Mouse (Mus musculus): Measurements from ENCODE around the gene Lhb. TPM values are rescaled to one million over a fixed set of nuclear protein-coding genes. Genes with fewer than 3 reads are reported as not detected.

The Lhb gene
- polyA plus RNA-seq, 1 experiment from 2014 or later = not detected

DNA sequence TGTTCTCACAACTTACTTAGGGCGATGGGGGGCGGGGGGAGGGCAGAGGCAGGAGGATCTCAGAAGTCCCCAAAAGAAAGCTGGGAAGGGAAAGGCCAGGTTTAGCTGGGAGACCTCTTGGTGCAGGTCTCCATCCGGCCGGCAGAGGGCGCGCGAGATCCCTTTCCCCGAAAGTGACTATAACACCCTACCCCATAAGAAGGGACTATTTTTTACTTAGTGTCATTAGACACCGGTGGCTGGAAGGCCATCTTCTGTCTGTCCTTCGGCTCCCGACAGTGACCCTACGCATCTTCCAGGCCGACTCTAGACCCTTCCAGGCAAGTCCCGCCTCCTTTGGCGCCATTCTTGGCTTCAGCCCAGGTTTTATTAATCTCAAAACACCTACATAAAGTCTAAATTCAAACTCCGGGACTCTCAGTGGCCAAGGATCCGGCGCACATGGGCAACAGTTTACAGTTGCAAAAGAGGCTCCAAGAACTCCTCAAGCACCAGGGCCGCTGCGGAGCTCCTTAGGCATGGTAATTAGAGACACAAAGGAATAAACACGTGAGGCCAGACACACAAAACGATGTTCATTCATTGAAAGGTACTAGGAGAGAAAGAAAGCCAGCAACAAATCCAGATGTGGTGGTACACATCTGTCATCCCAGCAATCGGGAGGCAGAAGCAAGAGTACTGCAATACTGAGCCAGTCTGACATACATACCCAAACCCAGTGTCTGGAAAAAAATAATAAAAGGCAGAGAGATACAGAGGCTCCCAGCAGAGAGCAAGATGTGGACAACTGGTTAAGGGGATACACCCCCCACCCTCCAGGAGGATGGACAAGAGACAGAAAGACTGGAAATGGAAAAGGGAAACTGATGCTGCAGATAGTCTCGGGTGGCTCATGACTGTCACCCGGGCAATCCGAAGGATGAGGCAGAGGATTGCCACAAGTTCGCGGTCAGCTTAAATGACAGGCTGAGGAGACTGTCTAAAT lies 15.2 kb upstream of the Lhb start, which contains the start of gene Kcna7:
Gene Kcna7 (plus strand): TSS at position 563 of the 985 bp plus-strand sequence.
- DNase-seq (ENCODE audit: low spot score) = peak; percentile 57
- WGBS = 14% methylated on average over 28 of the region's 28 CpGs

GRCm38 (mm10) chr7:45406157-45407156 lies 14.2 kb upstream of the Lhb start:
- H3K4me1 ChIP-seq (replicated peaks; ENCODE audit: control insufficient read depth, insufficient read depth) = no peaks in the 10 kb centered on the region; the same call in 1 of the 2 replicates
- peak overlapping the region; percentile 42 for H3K4me3 ChIP-seq (ENCODE audit: low read depth, low read length)
- WGBS = 1% methylated on average over 112 of the region's 114 CpGs
- ATAC-seq (ENCODE audit: low FRiP score, low TSS enrichment) = peak; percentile 47
- DNase-seq (ENCODE audit: low spot score) = peak; percentile 35
- peak overlapping the region; percentile 58 for H3K4me2 ChIP-seq (replicated peaks; ENCODE audit: low read depth)
- 0 out of 2 replicates have a peak overlapping the region, but pooled peaks have one; percentile 13 for H3K9ac ChIP-seq (ENCODE audit: low read length)
- H3K27ac ChIP-seq (replicated peaks) = no peak overlapping the region
- TF ChIP-seq EP300 (optimal IDR thresholded peaks at IDR 0.05) (no peak), CTCF (IDR thresholded peaks at IDR 0.05; ENCODE audit: low read depth) (peak; percentile 35)
- H3K36me3 ChIP-seq (ENCODE audit: control insufficient read depth, insufficient read depth, low read length) = no peaks in the 10 kb centered on the region
- no peaks in the 10 kb centered on the region for H3K9me3 ChIP-seq (ENCODE audit: control insufficient read depth, low read length)
- peaks cover 12% of the 10 kb centered on the region for H3K27me3 ChIP-seq (ENCODE audit: control insufficient read depth, insufficient read depth, low read length)

More for the DNA sequence above, 15.2 kb upstream of the Lhb start, which contains the start of gene Kcna7:
- Histone ChIP-seq H3K36me3 (ENCODE audit: control insufficient read depth, insufficient read depth, low read length) (no peaks in the 10 kb centered on the region), H3K9ac (ENCODE audit: low read length) (0 out of 2 replicates have a peak within 1 kb of the TSS, but pooled peaks have one; percentile 13), H3K4me3 (ENCODE audit: low read depth, low read length) (peak within 1 kb of the TSS; percentile 42), H3K27me3 (ENCODE audit: control insufficient read depth, insufficient read depth, low read length) (peaks cover 12% of the 10 kb centered on the region), H3K4me2 (replicated peaks; ENCODE audit: low read depth) (peak within 1 kb of the TSS; percentile 58), H3K27ac (replicated peaks) (no peak within 1 kb of the TSS), H3K9me3 (ENCODE audit: control insufficient read depth, low read length) (no peaks in the 10 kb centered on the region), H3K4me1 (replicated peaks; ENCODE audit: control insufficient read depth, insufficient read depth) (no peaks in the 10 kb centered on the region; the same call in 1 of the 2 replicates)
- peak; percentile 31; the same call in 1 of the 2 replicates for ATAC-seq (ENCODE audit: low FRiP score, low TSS enrichment)
- TF ChIP-seq CTCF (IDR thresholded peaks at IDR 0.05; ENCODE audit: low read depth) = peak; percentile 87
- TF ChIP-seq EP300 (optimal IDR thresholded peaks at IDR 0.05) = no peak

DNA sequence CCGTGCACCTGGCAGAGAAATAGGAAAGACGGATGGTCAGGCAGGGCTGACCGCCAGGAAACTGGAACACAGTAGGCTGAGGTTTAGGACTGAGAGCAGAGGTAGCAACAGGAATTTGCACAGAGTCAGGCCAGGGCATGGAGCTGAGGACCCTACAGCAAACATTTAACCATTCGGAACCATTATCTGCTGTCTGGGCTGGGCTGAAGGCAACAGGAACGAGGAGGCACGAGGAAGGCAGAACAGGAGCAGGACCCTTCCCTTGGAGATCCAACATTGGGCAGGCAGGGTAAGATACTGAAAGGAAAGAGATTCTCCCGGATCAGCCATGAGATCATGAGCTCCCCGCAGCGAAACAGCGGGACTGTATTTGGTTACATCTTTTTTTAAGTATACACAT lies 12.8 kb upstream of the Lhb start:
- ATAC-seq (ENCODE audit: low FRiP score, low TSS enrichment) (no peak), DNase-seq (ENCODE audit: low spot score) (no peak)
- peaks cover 12% of the 10 kb centered on the region for H3K27me3 ChIP-seq (ENCODE audit: control insufficient read depth, insufficient read depth, low read length)
- H3K4me1 ChIP-seq (replicated peaks; ENCODE audit: control insufficient read depth, insufficient read depth) = no peaks in the 10 kb centered on the region; the same call in 1 of the 2 replicates
- H3K9me3 ChIP-seq (ENCODE audit: control insufficient read depth, low read length) = no peaks in the 10 kb centered on the region
- no peaks in the 10 kb centered on the region for H3K36me3 ChIP-seq (ENCODE audit: control insufficient read depth, insufficient read depth, low read length)
- H3K9ac ChIP-seq (ENCODE audit: low read length) = no peak overlapping the region
- no peak overlapping the region for H3K27ac ChIP-seq (replicated peaks)
- WGBS = 73% methylated on average over 10 of the region's 10 CpGs
- H3K4me2 ChIP-seq (replicated peaks; ENCODE audit: low read depth) = no peak overlapping the region
- no peak overlapping the region for H3K4me3 ChIP-seq (ENCODE audit: low read depth, low read length)
- TF ChIP-seq CTCF (IDR thresholded peaks at IDR 0.05; ENCODE audit: low read depth) = no peak
- TF ChIP-seq EP300 (optimal IDR thresholded peaks at IDR 0.05) = no peak

DNA sequence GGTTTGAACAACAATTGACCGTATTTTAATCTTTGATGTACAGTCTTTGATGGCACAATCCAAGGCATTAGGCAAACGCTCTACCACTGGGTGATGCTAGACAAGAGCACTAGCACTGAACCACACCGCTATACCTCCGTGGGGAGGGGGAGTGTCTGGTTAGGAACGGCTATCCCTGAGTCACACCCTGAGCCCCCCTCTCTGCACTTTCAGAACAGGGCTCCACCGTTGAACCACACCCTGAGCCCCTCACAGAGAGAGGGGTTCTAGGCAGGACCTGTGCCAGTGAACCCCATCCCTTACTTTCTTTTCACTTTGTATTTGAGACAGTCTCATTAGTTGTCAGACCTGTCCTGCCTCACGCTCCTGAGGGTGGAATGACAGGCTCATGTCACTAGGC lies 12.3 kb upstream of the Lhb start:
- H3K27me3 ChIP-seq (ENCODE audit: control insufficient read depth, insufficient read depth, low read length) = peaks cover 12% of the 10 kb centered on the region
- H3K9ac ChIP-seq (ENCODE audit: low read length) = no peak overlapping the region
- no peaks in the 10 kb centered on the region for H3K36me3 ChIP-seq (ENCODE audit: control insufficient read depth, insufficient read depth, low read length)
- H3K4me1 ChIP-seq (replicated peaks; ENCODE audit: control insufficient read depth, insufficient read depth) = no peaks in the 10 kb centered on the region; the same call in 1 of the 2 replicates
- no peak for DNase-seq (ENCODE audit: low spot score)
- TF ChIP-seq EP300 (optimal IDR thresholded peaks at IDR 0.05) (no peak), CTCF (IDR thresholded peaks at IDR 0.05; ENCODE audit: low read depth) (no peak)
- 60% methylated on average over 7 of the region's 7 CpGs for WGBS
- no peak overlapping the region for H3K27ac ChIP-seq (replicated peaks)
- no peak for ATAC-seq (ENCODE audit: low FRiP score, low TSS enrichment)
- no peaks in the 10 kb centered on the region for H3K9me3 ChIP-seq (ENCODE audit: control insufficient read depth, low read length)
- H3K4me2 ChIP-seq (replicated peaks; ENCODE audit: low read depth) = no peak overlapping the region
- no peak overlapping the region for H3K4me3 ChIP-seq (ENCODE audit: low read depth, low read length)

DNA sequence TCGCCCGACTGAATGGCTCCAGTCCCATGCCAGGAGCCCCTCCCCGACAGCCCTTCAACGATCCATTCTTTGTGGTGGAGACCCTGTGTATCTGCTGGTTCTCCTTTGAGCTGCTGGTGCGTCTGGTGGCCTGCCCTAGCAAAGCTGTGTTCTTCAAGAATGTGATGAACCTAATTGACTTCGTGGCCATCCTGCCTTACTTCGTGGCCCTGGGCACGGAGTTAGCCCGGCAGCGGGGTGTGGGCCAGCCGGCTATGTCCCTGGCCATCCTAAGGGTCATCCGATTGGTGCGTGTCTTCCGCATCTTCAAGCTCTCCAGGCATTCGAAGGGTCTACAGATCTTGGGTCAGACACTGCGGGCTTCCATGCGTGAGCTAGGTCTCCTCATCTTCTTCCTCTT lies 11.7 kb upstream of the Lhb start:
- 88% methylated on average over 17 of the region's 17 CpGs for WGBS
- ATAC-seq (ENCODE audit: low FRiP score, low TSS enrichment) = no peak
- peaks cover 12% of the 10 kb centered on the region for H3K27me3 ChIP-seq (ENCODE audit: control insufficient read depth, insufficient read depth, low read length)

More for the DNA sequence above, 11.7 kb upstream of the Lhb start:
- H3K4me1 ChIP-seq (replicated peaks; ENCODE audit: control insufficient read depth, insufficient read depth) = no peaks in the 10 kb centered on the region; the same call in 1 of the 2 replicates
- TF ChIP-seq CTCF (IDR thresholded peaks at IDR 0.05; ENCODE audit: low read depth) = no peak
- TF ChIP-seq EP300 (optimal IDR thresholded peaks at IDR 0.05) = no peak
- no peaks in the 10 kb centered on the region for H3K36me3 ChIP-seq (ENCODE audit: control insufficient read depth, insufficient read depth, low read length)
- DNase-seq (ENCODE audit: low spot score) = no peak
- H3K4me3 ChIP-seq (ENCODE audit: low read depth, low read length) = no peak overlapping the region
- H3K27ac ChIP-seq (replicated peaks) = no peak overlapping the region
- H3K9me3 ChIP-seq (ENCODE audit: control insufficient read depth, low read length) = no peaks in the 10 kb centered on the region
- no peak overlapping the region for H3K4me2 ChIP-seq (replicated peaks; ENCODE audit: low read depth)
- no peak overlapping the region for H3K9ac ChIP-seq (ENCODE audit: low read length)
